Mouse (Mus musculus): ENCODE data around the gene Fam102a.

DNA sequence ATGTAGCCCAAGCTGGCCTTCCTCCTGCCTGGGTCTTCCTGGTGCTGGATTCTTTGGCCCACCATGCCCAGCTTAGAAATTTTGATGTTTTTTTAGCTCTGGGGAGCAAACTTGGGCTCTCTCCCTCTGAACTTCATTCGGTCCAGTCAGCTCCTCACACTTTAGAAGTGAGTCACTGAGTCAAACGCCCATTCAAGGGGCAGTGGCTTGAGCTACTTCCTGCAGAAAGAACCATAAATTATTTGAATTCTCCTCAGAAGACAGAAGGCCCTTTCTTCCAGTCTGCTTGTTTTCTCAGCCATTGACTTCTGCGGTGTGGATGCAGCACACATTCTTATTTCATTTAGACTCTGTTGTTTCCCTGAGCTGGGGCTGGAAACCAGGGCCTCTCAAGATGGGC, 31.5 kb upstream of the Fam102a start:
- TF ChIP-seq CTCF (IDR thresholded peaks at IDR 0.05; ENCODE audit: borderline replicate concordance, insufficient read depth, low read depth, low read length) (no peak), POLR2A (IDR thresholded peaks at IDR 0.05; ENCODE audit: borderline replicate concordance, insufficient read depth, low read length) (no peak)
